Mouse (Mus musculus) olfactory bulb, adult 2 months (tissue): ENCODE data around the gene Zfp384.

Experiments used
- CTCF ChIP-seq: fragments of 200-500 bp; IDR thresholded peaks from 2 replicates; pipeline ENCODE4 v1.5.1; 2012; ENCODE audit warnings: low read depth, mild to moderate bottlenecking, low read length, moderate library complexity; ENCODE audit not compliant: insufficient read depth
- POLR2A ChIP-seq: fragments of 200-500 bp; IDR thresholded peaks from 2 replicates; pipeline ENCODE4 v1.6.1; 2012; ENCODE audit warnings: mild to moderate bottlenecking, low read depth, low read length, moderate library complexity; ENCODE audit not compliant: insufficient read depth

- TF ChIP-seq POLR2A (no peak), CTCF (no peak)
Observed at GRCm38 (mm10) chr6:124993876-124994275, 15.1 kb upstream of the Zfp384 start.
